ENCODE assay signal across 12 mouse cellular contexts in genomic region chr8:4934551-4934950, GRCm38 (mm10).
"Had no signal": no experiment of that assay in that cellular context is flagged by ENCODE, and none has a peak within 500 bp of the region (broad histone marks: within the 10 kb centered on the region; RNA-seq: fewer than 3 reads in every experiment).

No protein-coding gene starts in this region.

- DNase-seq: lung, adult 18-20 months; lung, embryonic 14.5 days; lung, postnatal 10 days; lung, postnatal 4 days; midbrain, embryonic 14.5 days; retina, postnatal 1 day; right cerebral cortex, adult 18-20 months; right cerebral cortex, postnatal 25 days; right cerebral cortex, postnatal 4 days; spleen, adult 18-20 months; thymus, adult 18-20 months; thymus, postnatal 25 days had no signal
